Mouse (Mus musculus) heart, postnatal 0 days (tissue): ENCODE measurements at regions not wholly inside any gene's neighbourhood (a gene's known extent, or its start where the extent isn't known, plus 50 kb on each side); places are given as distances from the start of the nearest gene placed in this dataset.

Experiments
- CTCF ChIP-seq: IDR thresholded peaks from 2 replicates; pipeline ENCODE4 v1.5.1; 2016; ENCODE audit warnings: antibody characterized with exemption, control low read depth, low read depth
- EP300 ChIP-seq: IDR thresholded peaks from 2 replicates; pipeline ENCODE4 v1.6.1; 2016; ENCODE audit warnings: antibody characterized with exemption, low read depth

GRCm38 (mm10) chr6:117060688-117061087, 107.6 kb upstream of the Cxcl12 start:
- no peak for TF ChIP-seq CTCF
- no peak for TF ChIP-seq EP300
